Mouse (Mus musculus) monocyte, adult 5-6 weeks (primary cell): ENCODE data around the gene Pfkp. TPM values are rescaled to one million over a fixed set of nuclear protein-coding genes. Genes with fewer than 3 reads are reported as not detected.

Source experiments
- ATAC-seq: fragments of 153-309, 156-312 bp; replicated peaks from 2 replicates; pipeline ENCODE4 v1.8.0; 2017; ENCODE audit warnings: mild to moderate bottlenecking; ENCODE audit not compliant: low TSS enrichment, insufficient number of reproducible peaks, severe bottlenecking, poor library complexity, low FRiP score
- total RNA-seq: library from RNA; stranded (forward); fragments of 200-1000, 200-491, 200-594 nt; gene quantifications from 3 replicates; pipeline ENCODE4 v1.2.3, GENCODE M21; 2017

Pfkp gene
- total RNA-seq: 208 to 297 TPM (median 275 TPM) in 3 replicates

DNA sequence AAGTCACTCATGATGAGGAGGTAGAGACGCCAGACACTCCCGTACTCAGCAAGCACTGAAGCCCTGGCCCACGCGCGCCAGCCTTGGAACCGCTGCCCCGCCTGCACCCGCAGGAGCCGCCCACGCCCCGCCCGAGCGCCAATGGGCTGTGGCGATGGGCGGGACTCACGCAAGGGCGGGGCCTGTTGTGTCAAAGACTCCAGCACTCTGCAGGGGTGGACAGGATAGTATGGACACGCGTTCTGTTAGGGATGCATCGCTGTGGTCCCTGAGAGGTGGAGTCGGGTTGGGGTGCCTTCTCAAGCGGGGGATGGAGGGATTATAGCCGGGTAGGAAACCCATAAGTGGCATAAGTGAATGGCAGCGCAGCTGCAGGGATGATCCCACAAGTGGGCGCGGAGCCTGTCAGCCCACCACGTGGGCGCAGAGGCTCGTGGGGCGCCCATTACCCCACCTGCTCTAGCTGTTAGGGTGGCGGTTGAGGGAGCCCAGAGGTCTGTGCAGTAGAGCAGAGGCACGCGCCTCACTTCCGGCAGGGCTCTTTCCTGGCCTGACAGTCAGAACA is at the start of gene Pfkp:
Gene Pfkp (minus strand): TSS at position 109 of the 565 bp plus-strand sequence.
- ATAC-seq: peak; percentile 78

DNA sequence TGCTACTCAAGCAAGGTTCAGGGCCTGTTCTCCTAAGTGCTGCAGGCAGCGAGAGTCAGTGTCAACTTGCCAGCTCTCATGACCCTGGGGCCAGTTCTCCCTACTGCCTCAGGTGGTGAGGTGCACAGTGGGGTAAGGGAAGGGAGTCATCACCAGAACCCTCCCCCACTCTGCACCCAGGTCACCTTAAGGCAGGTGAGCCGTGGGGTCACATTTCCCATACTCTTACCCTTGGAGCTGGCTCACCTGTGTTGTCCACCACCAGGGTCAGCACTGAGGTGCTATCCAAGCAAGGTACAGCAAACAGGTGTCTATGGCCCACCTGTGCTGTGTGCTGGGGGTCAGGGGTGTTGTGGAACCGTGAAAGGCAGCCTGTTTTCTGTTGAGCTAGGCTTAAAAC is 42.0 kb upstream of the Pfkp start:
- no peak for ATAC-seq

DNA sequence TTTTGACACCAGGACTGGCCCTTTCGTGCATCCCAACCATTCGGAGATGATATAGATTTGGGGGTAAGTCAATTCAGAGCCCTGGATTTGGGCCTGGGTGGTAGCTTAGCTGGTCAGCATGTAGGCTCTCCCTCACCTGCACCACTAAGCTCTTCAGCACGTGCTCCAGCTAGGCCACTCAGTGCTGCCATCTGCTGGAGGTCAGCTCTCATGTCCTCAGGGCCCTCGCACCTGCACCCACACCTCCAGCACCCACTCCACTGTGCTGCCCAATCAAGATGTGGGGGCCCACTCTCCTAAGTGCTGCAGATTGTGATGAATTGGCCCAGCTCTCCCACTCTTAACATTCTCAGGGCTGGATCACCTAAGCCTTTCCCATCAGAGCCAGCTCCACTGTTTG is 41.4 kb upstream of the Pfkp start:
- peak; percentile 82 for ATAC-seq

GRCm38 (mm10) chr13:6688790-6689433 is 40.3 kb upstream of the Pfkp start:
- no peak for ATAC-seq

GRCm38 (mm10) chr13:6666887-6667286 is 18.3 kb upstream of the Pfkp start:
- ATAC-seq: no peak

DNA sequence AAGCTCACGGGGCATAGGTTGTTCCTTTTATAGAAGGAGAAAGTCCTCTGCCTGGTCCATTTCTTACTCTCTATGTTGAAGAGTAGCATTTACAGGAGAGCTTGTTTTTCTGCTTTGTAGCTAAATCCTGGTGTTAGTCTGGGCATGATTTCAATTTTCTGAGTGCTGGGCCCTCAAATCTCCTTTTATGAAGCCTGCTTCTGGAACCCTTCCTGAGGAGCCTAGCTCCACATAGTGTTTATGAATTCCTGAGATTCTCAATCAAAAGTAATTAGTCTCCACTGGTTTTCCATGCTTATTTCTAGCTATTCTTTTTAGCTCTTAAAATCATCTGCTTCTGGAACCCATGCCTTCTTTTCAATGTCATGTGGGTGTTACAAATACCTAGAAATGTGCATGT is 16.9 kb upstream of the Pfkp start:
- ATAC-seq: no peak

GRCm38 (mm10) chr13:6664216-6664615 is 15.6 kb upstream of the Pfkp start:
- ATAC-seq: no peak

DNA sequence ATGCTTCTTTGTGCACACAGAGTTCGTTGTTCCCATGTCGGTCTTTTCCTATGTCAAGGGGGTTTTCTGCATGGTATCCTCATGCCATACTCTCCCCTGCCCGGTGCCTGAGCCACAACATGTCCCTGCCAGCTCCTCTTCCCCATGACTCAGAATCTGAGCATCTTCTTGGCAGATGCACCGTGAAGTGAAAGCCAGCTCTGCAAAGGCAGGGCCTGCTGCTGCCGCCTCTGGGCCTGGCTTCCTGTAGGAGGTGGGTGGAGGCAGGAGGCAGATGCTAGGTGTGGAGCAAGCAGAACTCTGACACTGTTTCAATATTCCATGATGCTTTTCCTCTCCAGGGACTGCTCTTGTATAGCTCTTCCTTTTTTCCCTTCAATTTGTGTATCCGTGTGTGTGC is 10.7 kb upstream of the Pfkp start:
- no peak for ATAC-seq

- no peak for ATAC-seq
These were observed 8.7 kb upstream of the Pfkp start for GRCm38 (mm10) chr13:6657300-6657699.

DNA sequence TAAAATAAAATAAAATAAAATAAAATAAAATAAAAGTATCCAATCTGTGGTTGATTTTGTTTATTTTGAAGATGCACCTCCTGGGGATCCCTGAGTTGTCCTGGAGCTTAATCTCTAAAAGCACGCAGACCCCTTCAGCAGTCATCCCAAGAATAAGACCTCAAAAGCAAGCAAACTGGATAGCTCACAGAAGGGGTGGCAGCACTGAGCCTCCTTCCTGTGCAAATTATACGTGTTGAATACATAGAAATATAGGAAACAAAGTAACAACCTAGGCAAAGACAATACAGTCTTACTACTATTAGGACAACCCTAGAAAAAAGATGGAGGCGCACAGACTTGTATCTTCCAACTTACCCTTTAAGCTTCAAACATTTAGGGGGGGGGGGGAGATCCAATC is 965 bp upstream of the Pfkp start:
- ATAC-seq: no peak

DNA sequence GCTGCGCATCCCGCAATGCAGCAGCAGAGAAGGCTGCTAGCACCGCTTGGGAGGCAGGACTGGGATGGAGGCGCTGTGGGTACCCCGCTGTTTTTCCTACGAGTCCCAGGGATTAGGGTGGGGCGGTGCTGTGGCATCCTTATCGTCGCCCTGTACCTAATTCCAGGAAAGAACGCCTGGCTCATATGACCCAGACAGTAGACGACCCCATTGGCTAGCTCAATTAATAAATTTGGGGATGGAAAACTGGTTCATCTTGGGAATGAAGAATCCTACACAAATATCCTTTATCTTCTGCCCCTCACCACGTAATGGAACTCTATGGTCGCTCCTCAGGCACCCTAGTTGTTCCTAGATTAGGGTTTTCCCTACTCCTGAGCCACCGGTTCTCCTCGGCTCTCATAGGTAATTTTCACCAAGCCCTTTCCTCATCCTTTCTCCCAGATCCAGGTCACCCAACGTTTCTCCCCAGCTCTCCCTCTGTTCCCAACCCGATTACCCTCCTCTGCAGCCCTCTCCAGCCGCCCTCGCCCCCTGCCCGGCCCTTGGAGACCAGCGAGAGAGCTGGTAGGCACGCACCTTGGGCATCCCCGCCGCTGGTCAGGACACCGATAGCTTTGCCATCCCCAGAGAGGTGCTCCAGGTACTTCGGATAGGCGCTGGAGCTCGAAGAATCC is 447 bp downstream of the Pfkp start:
- ATAC-seq: no peak

- ATAC-seq: peak; percentile 52
These were observed 1.2 kb downstream of the Pfkp start for GRCm38 (mm10) chr13:6647067-6647991.

- no peak for ATAC-seq
These were observed 1.9 kb downstream of the Pfkp start for GRCm38 (mm10) chr13:6646674-6647066.

DNA sequence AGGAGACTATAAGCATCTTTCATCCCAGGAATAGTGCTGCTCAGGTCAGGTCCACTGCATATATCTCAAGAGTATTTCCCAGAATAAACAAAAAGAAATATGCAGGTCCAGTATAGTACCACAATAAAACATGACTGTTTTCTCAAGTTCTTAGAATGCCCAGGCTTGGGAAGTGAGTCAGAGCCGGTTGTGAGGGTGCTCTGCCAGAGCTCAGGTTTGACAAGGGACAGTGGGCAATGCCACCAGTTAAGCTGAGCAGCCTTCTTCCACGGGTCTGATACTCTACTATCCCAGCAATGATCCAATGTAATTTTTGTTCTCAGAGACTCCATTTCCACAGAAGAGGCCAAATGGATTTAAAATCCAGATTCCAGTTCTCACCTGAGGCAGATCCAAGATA is 2.3 kb downstream of the Pfkp start:
- no peak for ATAC-seq

DNA sequence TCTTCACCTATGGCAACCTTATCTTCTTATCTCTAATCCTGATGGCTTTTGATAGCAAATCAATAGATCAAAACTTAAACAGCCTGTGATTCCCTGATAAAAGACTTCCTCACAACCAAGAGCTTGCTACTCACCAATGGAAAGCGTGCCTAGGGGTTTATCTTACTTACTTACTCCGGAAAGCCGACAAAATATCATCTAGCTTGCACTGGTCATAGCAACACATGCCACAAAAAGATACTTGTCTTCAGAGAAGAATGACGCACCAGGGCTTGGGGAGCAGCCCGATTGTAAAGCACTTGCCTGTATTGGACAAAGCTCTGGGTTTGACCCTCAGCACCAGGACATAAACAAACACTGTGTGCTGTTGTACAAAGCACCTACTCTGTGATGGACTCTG is 4.6 kb downstream of the Pfkp start:
- ATAC-seq: no peak

DNA sequence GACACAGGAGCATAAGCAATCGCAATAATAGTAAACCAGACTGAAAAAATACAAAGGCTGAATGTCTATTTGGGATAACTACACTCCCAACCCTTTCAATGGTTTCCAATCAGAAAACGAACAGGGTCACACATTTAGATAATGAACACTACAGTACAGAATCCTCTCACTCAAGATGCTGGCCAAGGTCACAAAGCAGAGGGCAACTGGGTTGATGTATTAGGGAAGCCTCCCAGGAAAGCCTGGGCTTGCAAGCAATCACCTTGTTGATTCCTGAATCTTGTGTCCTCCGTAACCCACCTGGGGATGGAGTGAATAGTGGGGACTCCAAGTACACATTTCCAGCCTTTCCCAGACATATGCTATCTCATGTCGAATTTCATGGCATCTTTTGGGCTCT is 5.6 kb downstream of the Pfkp start:
- no peak for ATAC-seq

DNA sequence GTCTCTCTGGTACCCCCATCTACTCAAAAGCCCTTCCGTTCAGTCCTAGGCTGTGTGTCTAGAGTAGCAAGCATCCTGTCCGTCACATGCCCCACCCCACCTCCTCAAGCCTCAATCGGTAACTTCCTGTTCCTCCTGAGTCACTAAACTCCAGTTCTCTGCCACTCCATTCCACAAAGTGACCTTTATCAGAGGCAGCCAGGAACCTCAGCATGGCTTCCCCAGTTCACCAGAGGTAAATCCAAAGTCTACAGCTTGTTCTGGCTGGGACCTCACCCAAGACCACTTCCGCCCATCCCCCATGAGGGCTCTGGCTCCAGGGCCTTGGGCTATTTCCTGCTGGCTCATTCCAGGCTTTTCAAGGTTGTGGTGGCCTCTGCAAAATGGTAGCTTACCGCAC is 6.1 kb downstream of the Pfkp start:
- ATAC-seq: peak; percentile 23; the same call in 1 of the 2 replicates

- ATAC-seq: no peak
These were observed 7.1 kb downstream of the Pfkp start for GRCm38 (mm10) chr13:6641497-6641896.

DNA sequence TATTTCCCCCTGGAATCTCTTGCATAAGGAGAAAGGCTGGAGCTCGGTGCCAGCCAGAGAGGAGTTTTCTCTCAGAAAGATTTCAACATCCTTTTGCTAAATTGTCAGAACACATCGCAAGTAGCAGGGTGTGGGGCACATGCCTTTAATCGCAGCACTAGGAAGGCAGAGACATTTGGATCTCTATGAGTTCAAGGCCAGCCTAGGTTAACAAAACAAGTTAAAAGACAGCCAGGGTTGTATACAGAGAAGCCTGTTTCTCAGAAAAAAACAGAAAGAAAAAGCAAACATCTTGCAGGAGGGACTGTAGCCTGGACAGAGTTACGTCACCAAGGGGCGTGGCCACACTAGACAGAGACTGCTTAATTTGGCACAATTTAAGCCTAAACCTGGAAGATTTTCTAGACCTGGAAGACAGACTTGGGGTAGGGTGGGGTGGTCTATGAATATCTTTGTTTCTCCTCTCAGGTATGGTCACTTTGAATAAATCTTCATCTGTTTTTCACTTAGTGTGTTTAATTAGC is 9.0 kb downstream of the Pfkp start:
- ATAC-seq: no peak
